Mouse (Mus musculus): Measurements from ENCODE around the gene Ccdc87. TPM values are rescaled to one million over a fixed set of nuclear protein-coding genes. Genes with fewer than 3 reads are reported as not detected.
"Not testable (repeated sequence)": the region's sequence is repeated elsewhere in the genome, so short reads cannot be mapped to it uniquely, and the experiment has no call there.

The Ccdc87 gene
- polyA plus RNA-seq, 1 experiment from 2014 or later, result not detected

DNA sequence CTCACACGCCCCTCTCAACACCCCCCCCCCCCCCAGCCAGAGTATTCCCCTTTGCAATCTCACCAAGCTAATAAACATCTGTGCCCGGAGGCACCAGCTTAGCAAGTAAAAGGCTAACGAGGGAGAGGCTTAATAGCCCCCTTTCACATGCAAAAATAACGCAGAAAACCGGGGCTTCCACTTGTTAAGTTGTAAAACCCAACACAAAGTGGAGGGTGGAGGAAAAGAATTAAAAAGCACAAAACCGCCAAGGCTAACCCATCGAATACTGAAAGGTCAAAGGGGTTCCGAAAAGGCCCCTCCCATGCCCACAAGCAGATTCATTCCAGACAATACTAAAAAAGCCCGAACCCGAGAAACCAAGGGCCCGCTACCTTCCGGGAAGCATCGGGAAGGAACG is 28.9 kb upstream of the Ccdc87 start:
- under 1% methylated on average over 14 of the region's 14 CpGs for WGBS
- Histone ChIP-seq H3K9ac (replicated peaks; ENCODE audit: low read length) (peak overlapping the region; percentile 92), H3K4me2 (ENCODE audit: low read depth, low read length) (peak overlapping the region; percentile 77), H3K9me3 (replicated peaks; ENCODE audit: control insufficient read depth, low read length) (no peaks in the 10 kb centered on the region), H3K27ac (replicated peaks; ENCODE audit: low read depth, low read length) (no peak overlapping the region), H3K4me3 (ENCODE audit: low read depth, low read length) (peak overlapping the region; percentile 76), H3K4me1 (ENCODE audit: control insufficient read depth, insufficient read depth, low read length) (no peaks in the 10 kb centered on the region), H3K36me3 (replicated peaks; ENCODE audit: control insufficient read depth, insufficient read depth, low read depth, low read length) (no peaks in the 10 kb centered on the region), H3K27me3 (ENCODE audit: control insufficient read depth, insufficient read depth, low read length) (no peaks in the 10 kb centered on the region)
- no peak for DNase-seq (ENCODE audit: low spot score)
- no peak for ATAC-seq (replicated peaks; ENCODE audit: insufficient number of reproducible peaks, low FRiP score, low TSS enrichment, low read depth)

DNA sequence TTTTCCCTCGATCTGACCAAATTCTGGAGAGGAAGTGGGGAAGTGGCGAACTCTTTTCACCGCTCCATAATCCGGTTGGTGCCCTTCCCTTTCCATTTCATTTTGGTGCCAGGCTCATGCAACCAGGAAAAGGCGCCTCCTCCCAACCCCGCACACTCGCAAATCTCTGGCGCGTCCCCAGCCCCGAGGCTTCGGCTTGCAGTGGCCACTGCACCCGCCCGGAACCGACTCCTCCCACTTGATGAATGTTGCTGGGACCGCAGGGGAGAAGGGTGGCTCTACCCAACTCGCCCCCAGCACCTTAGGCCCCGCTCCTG is 28.5 kb upstream of the Ccdc87 start:
- H3K9me3 ChIP-seq (replicated peaks; ENCODE audit: control insufficient read depth, low read length), result no peaks in the 10 kb centered on the region
- ATAC-seq (replicated peaks; ENCODE audit: insufficient number of reproducible peaks, low FRiP score, low TSS enrichment, low read depth) (no peak), DNase-seq (ENCODE audit: low spot score) (no peak)
- H3K36me3 ChIP-seq (replicated peaks; ENCODE audit: control insufficient read depth, insufficient read depth, low read depth, low read length), result no peaks in the 10 kb centered on the region
- no peak overlapping the region for H3K27ac ChIP-seq (replicated peaks; ENCODE audit: low read depth, low read length)
- WGBS, result 0% methylated on average over 17 of the region's 17 CpGs
- H3K9ac ChIP-seq (replicated peaks; ENCODE audit: low read length), result peak overlapping the region; percentile 92
- no peaks in the 10 kb centered on the region for H3K27me3 ChIP-seq (ENCODE audit: control insufficient read depth, insufficient read depth, low read length)
- peak overlapping the region; percentile 77 for H3K4me2 ChIP-seq (ENCODE audit: low read depth, low read length)
- H3K4me1 ChIP-seq (ENCODE audit: control insufficient read depth, insufficient read depth, low read length), result no peaks in the 10 kb centered on the region
- peak overlapping the region; percentile 76 for H3K4me3 ChIP-seq (ENCODE audit: low read depth, low read length)

DNA sequence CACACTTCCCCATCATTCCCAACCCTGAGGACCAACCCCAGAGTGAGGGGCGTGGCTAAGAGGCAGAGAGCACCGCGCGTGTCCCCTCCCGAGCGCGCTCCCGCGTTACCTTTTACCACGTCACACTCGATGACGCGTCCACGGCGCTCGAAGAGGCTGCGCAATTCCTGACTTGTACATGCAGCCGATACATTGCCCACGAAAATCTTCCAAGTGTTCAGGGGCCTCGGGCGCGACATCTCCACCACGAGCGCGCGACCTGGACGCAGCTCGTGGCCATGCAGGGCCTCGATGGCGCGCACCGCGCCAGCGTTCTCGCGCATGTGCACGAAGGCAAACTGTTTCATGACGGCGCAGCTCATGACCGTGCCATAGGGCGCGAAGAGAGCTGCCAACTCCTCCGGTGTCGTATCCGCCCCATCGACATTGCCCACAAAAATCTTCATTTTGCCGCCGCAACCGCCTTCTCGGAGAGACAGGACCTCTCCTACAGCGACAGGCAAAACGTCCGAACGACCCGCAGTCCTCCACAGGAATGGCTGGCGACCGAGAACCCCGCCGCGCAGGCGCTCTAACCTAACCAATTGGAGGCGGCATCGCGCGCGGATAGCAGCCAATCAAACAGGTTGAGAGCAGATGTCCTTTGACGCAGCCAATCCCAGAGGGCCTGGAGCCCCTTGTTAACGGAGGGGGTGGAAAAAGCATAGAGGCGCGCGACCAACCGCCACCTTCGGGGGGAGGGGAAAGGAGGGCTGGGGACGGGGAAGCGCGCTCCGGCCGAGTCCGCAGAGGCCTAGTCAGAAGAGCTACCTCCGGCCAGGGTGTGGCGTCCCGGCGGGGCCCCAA is 27.9 kb upstream of the Ccdc87 start, which contains the start of the genes Gm21992 and Rbm14:
TSS of gene Gm21992 (minus strand) at position 550 of the 846 bp plus-strand sequence.
TSS of gene Rbm14 (minus strand) at position 572 of the 846 bp plus-strand sequence.
- ATAC-seq (replicated peaks; ENCODE audit: insufficient number of reproducible peaks, low FRiP score, low TSS enrichment, low read depth) (peak; percentile 97), DNase-seq (ENCODE audit: low spot score) (peak; percentile 99)
- Histone ChIP-seq H3K36me3 (replicated peaks; ENCODE audit: control insufficient read depth, insufficient read depth, low read depth, low read length) (no peaks in the 10 kb centered on the region), H3K9ac (replicated peaks; ENCODE audit: low read length) (peak within 1 kb of the TSS; percentile 92), H3K4me3 (ENCODE audit: low read depth, low read length) (peak within 1 kb of the TSS; percentile 76), H3K9me3 (replicated peaks; ENCODE audit: control insufficient read depth, low read length) (no peaks in the 10 kb centered on the region), H3K4me1 (ENCODE audit: control insufficient read depth, insufficient read depth, low read length) (no peaks in the 10 kb centered on the region), H3K27ac (replicated peaks; ENCODE audit: low read depth, low read length) (peak within 1 kb of the TSS; percentile 68), H3K4me2 (ENCODE audit: low read depth, low read length) (peak within 1 kb of the TSS; percentile 77), H3K27me3 (ENCODE audit: control insufficient read depth, insufficient read depth, low read length) (no peaks in the 10 kb centered on the region)
- WGBS, result under 1% methylated on average over 83 of the region's 83 CpGs

DNA sequence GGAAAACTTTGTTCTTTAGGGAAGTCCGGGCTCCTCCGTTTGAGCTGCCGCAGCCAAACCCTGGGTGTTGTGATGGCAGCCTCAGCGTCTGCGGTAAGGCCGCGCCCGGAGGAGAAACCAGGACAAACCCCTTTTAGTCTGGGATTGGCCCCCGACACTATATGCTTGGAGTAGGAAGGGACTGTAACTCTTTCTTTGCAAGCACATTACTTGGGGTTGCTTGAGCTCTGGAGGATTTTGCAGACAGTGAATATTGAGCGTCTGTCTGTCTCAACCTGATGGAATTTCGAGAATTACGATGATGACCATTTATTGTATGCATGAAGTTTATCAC is 27.3 kb upstream of the Ccdc87 start:
- ATAC-seq (replicated peaks; ENCODE audit: insufficient number of reproducible peaks, low FRiP score, low TSS enrichment, low read depth) (peak; percentile 49), DNase-seq (ENCODE audit: low spot score) (no peak)
- peak overlapping the region; percentile 49 for H3K4me2 ChIP-seq (ENCODE audit: low read depth, low read length)
- no peaks in the 10 kb centered on the region for H3K27me3 ChIP-seq (ENCODE audit: control insufficient read depth, insufficient read depth, low read length)
- no peaks in the 10 kb centered on the region for H3K9me3 ChIP-seq (replicated peaks; ENCODE audit: control insufficient read depth, low read length)
- H3K9ac ChIP-seq (replicated peaks; ENCODE audit: low read length), result peak overlapping the region; percentile 92
- peak overlapping the region; percentile 76 for H3K4me3 ChIP-seq (ENCODE audit: low read depth, low read length)
- H3K27ac ChIP-seq (replicated peaks; ENCODE audit: low read depth, low read length), result peak overlapping the region; percentile 68
- H3K36me3 ChIP-seq (replicated peaks; ENCODE audit: control insufficient read depth, insufficient read depth, low read depth, low read length), result no peaks in the 10 kb centered on the region
- 7% methylated on average over 12 of the region's 12 CpGs for WGBS
- H3K4me1 ChIP-seq (ENCODE audit: control insufficient read depth, insufficient read depth, low read length), result no peaks in the 10 kb centered on the region

DNA sequence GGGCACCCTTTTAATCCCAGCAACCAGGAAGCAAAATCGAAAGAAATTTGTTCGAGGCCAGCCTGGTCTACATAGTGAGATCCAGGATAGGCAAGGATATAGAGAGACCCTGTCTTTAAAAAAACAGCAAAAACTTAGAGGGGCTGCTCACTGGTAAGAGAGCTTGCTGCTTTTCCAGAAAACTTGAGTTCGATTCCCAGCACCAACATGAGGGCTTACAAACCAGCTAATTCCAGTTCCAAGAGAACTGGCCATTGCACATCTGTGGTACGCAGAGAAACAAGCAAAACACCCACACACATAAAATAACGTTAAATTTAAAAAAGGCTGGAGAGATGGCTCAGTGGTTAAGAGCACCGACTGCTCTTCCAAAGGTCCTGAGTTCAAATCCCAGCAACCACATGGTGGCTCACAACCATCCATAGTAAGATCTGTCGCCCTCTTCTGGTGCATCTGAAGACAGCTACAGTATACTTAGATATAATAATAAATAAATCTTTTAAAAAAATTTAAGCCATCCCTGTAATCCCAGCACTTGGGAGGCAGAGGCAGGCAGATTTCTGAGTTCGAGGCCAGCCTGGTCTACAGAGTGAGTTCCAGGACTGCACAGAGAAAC is 26.7 kb upstream of the Ccdc87 start:
- H3K36me3 ChIP-seq (replicated peaks; ENCODE audit: control insufficient read depth, insufficient read depth, low read depth, low read length); H3K4me1 ChIP-seq (ENCODE audit: control insufficient read depth, insufficient read depth, low read length); H3K9me3 ChIP-seq (replicated peaks; ENCODE audit: control insufficient read depth, low read length); H3K27ac ChIP-seq (replicated peaks; ENCODE audit: low read depth, low read length); ATAC-seq (replicated peaks; ENCODE audit: insufficient number of reproducible peaks, low FRiP score, low TSS enrichment, low read depth); H3K27me3 ChIP-seq (ENCODE audit: control insufficient read depth, insufficient read depth, low read length); DNase-seq (ENCODE audit: low spot score): not testable (repeated sequence)
- peak overlapping the region; percentile 76 for H3K4me3 ChIP-seq (ENCODE audit: low read depth, low read length)
- WGBS, result 79% methylated on average over 8 of the region's 8 CpGs
- H3K4me2 ChIP-seq (ENCODE audit: low read depth, low read length), result peak overlapping the region; percentile 49
- H3K9ac ChIP-seq (replicated peaks; ENCODE audit: low read length), result peak overlapping the region; percentile 92

DNA sequence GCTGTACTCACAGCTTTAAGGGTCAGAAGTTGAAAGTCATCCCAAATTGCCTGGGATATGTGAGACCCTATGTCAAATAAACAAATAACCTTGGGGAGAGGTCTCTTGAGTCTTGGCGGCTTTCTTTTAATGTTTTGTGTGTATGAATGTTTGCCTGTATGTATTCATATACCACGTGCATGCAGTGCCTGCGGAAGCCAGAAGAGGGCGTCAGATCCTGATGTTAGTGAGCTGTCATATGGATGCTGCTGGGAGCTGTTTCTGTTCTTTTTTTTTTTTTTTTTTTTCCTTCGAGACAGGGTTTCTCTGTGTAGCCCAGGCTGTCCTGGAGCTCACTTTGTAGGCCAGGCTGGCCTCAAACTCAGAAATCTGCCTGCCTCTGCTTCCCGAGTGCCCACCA is 26.2 kb upstream of the Ccdc87 start:
- Histone ChIP-seq H3K9ac (replicated peaks; ENCODE audit: low read length) (no peak overlapping the region), H3K27ac (replicated peaks; ENCODE audit: low read depth, low read length) (no peak overlapping the region), H3K4me3 (ENCODE audit: low read depth, low read length) (no peak overlapping the region), H3K4me2 (ENCODE audit: low read depth, low read length) (no peak overlapping the region), H3K36me3 (replicated peaks; ENCODE audit: control insufficient read depth, insufficient read depth, low read depth, low read length) (no peaks in the 10 kb centered on the region), H3K27me3 (ENCODE audit: control insufficient read depth, insufficient read depth, low read length) (no peaks in the 10 kb centered on the region), H3K4me1 (ENCODE audit: control insufficient read depth, insufficient read depth, low read length) (no peaks in the 10 kb centered on the region), H3K9me3 (replicated peaks; ENCODE audit: control insufficient read depth, low read length) (no peaks in the 10 kb centered on the region)
- 80% methylated on average over 5 of the region's 6 CpGs for WGBS
- peak; percentile 35 for DNase-seq (ENCODE audit: low spot score)
- no peak for ATAC-seq (replicated peaks; ENCODE audit: insufficient number of reproducible peaks, low FRiP score, low TSS enrichment, low read depth)

DNA sequence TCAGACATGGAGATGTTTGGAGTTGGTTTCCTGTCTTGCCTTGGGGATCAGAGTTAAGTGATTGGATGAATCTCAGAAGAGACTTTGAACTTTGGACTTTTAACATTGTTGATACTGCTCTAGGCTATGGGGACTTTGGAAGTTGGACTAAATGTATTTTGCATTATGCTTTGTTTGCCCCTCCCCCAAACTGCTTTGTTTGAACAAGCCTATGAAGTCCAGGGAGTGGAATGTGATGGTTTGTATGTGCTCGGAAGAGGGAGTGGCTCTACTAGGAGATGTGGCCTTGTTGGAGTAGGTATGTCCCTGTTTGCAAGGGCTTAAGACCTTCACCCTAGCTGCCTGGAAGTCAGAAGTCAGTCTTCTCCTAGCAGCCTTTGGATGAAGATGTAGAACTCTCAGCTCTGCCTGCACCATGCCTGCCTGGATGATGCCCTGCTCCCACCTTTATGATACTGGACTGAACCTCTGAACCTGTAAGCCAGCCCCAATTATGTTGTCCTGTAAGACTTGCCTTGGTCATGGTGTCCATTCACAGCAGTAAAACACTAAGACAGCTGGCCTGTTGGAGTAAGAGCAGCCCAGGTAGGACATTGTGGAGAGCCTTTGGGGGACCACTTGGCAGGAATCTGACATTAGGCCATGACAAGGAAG is 21.9 kb upstream of the Ccdc87 start:
- WGBS, result 67% methylated on average over 1 of the region's 1 CpGs
- H3K27ac ChIP-seq (replicated peaks; ENCODE audit: low read depth, low read length), result no peak overlapping the region
- DNase-seq (ENCODE audit: low spot score) (peak; percentile 8), ATAC-seq (replicated peaks; ENCODE audit: insufficient number of reproducible peaks, low FRiP score, low TSS enrichment, low read depth) (no peak)
- H3K4me3 ChIP-seq (ENCODE audit: low read depth, low read length), result no peak overlapping the region
- no peaks in the 10 kb centered on the region for H3K36me3 ChIP-seq (replicated peaks; ENCODE audit: control insufficient read depth, insufficient read depth, low read depth, low read length)
- no peaks in the 10 kb centered on the region for H3K4me1 ChIP-seq (ENCODE audit: control insufficient read depth, insufficient read depth, low read length)
- no peak overlapping the region for H3K9ac ChIP-seq (replicated peaks; ENCODE audit: low read length)
- no peaks in the 10 kb centered on the region for H3K27me3 ChIP-seq (ENCODE audit: control insufficient read depth, insufficient read depth, low read length)
- H3K4me2 ChIP-seq (ENCODE audit: low read depth, low read length), result no peak overlapping the region
- H3K9me3 ChIP-seq (replicated peaks; ENCODE audit: control insufficient read depth, low read length), result no peaks in the 10 kb centered on the region
